Mouse (Mus musculus): ENCODE results near the gene Gm10324. TPM values are rescaled to one million over a fixed set of nuclear protein-coding genes. Genes with fewer than 3 reads are reported as not detected.
"Not testable (repeated sequence)": the region's sequence is repeated elsewhere in the genome, so short reads cannot be mapped to it uniquely, and the experiment has no call there.

Gm10324 gene
- not detected for total RNA-seq (2021)
- long read RNA-seq, experiment 1 = 0 reads
- long read RNA-seq, experiment 2 = 0 reads

GRCm38 (mm10) chr13:66119247-66119646 lies at the start of gene Gm10324:
Gene Gm10324 (plus strand): TSS chr13:66119547.
- DNase-seq (ENCODE audit: low spot score in 2 of 2) = not testable (repeated sequence)

Other genes with a start within 250 kb of the Gm10324 start
- not detected for gene Gm10772, start 108.0 kb downstream of the Gm10324 start, total RNA-seq (2021)